Mouse (Mus musculus) neutrophil, adult 5-6 weeks (primary cell): ENCODE results near the gene Phf6. TPM values are rescaled to one million over a fixed set of nuclear protein-coding genes. Genes with fewer than 3 reads are reported as not detected.
"Not testable (repeated sequence)": the region's sequence is repeated elsewhere in the genome, so short reads cannot be mapped to it uniquely, and the experiment has no call there.

Experiments
- ATAC-seq: fragments of 151-379, 151-347 bp; 2 replicates; pipeline ENCODE4 v1.8.0; 2017; ENCODE audit warnings: mild to moderate bottlenecking, moderate TSS enrichment; ENCODE audit not compliant: insufficient number of reproducible peaks, poor library complexity, low FRiP score, severe bottlenecking; ENCODE audit errors: extremely low read depth
- total RNA-seq: library from RNA; stranded (forward); fragments of 200-1000 nt; gene quantifications from 2 replicates; pipeline ENCODE4 v1.2.3, GENCODE M21; 2017

The Phf6 gene
- total RNA-seq, result 26.2 and 27.9 TPM in 2 replicates

- peak; percentile 99 for ATAC-seq
Observed at GRCm38 (mm10) chrX:52911587-52912371, at the start of gene Phf6. Phf6 (plus strand) TSS chrX:52912266.

- no peak for ATAC-seq
Observed at GRCm38 (mm10) chrX:52864126-52864525, 47.9 kb upstream of the Phf6 start.

GRCm38 (mm10) chrX:52898486-52898885 lies 13.6 kb upstream of the Phf6 start:
- not testable (repeated sequence) for ATAC-seq

GRCm38 (mm10) chrX:52912372-52912728 lies 284 bp downstream of the Phf6 start:
- ATAC-seq, result no peak

- no peak for ATAC-seq
Observed at GRCm38 (mm10) chrX:52912826-52913701, 998 bp downstream of the Phf6 start.

GRCm38 (mm10) chrX:52913856-52914255 lies 1.8 kb downstream of the Phf6 start:
- ATAC-seq, result no peak

GRCm38 (mm10) chrX:52914705-52915104 lies 2.6 kb downstream of the Phf6 start:
- ATAC-seq, result no peak

- no peak for ATAC-seq
Observed at GRCm38 (mm10) chrX:52916516-52916915, 4.5 kb downstream of the Phf6 start.

- peak; percentile 86 for ATAC-seq
Observed at GRCm38 (mm10) chrX:52926726-52927125, 14.7 kb downstream of the Phf6 start.

- ATAC-seq, result peak; percentile 46; the same call in 1 of the 2 replicates
Observed at GRCm38 (mm10) chrX:52928883-52929282, 16.8 kb downstream of the Phf6 start.

GRCm38 (mm10) chrX:52929779-52930178 lies 17.7 kb downstream of the Phf6 start:
- no peak for ATAC-seq

- ATAC-seq, result no peak
Observed at GRCm38 (mm10) chrX:52930191-52930590, 18.1 kb downstream of the Phf6 start.

GRCm38 (mm10) chrX:52932161-52932560 lies 20.1 kb downstream of the Phf6 start:
- no peak for ATAC-seq

- ATAC-seq, result peak; percentile 66
Observed at GRCm38 (mm10) chrX:52934496-52934895, 22.4 kb downstream of the Phf6 start.

- ATAC-seq, result no peak
Observed at GRCm38 (mm10) chrX:52945509-52945908, 33.4 kb downstream of the Phf6 start.

- ATAC-seq, result peak; percentile 46; the same call in 1 of the 2 replicates
Observed at GRCm38 (mm10) chrX:52949713-52950112, 37.6 kb downstream of the Phf6 start.

GRCm38 (mm10) chrX:52956942-52957341 lies 44.9 kb downstream of the Phf6 start:
- ATAC-seq, result no peak

- ATAC-seq, result no peak
Observed at GRCm38 (mm10) chrX:52961559-52962110, 49.6 kb downstream of the Phf6 start.

- ATAC-seq, result no peak
Observed at GRCm38 (mm10) chrX:52965149-52965548, 53.1 kb downstream of the Phf6 start.
